Mouse (Mus musculus) ES-CJ7 (cell line): ENCODE results near the gene Efcab12.

ENCODE experiments used
- DNase-seq: peaks from one replicate; pipeline ENCODE4 v3.0.0; 2011; ENCODE audit warnings: low read depth, low spot score

Gene Efcab12

GRCm38 (mm10) chr6:115792691-115793215 lies 45.5 kb downstream of the Efcab12 start:
- DNase-seq: no peak

DNA sequence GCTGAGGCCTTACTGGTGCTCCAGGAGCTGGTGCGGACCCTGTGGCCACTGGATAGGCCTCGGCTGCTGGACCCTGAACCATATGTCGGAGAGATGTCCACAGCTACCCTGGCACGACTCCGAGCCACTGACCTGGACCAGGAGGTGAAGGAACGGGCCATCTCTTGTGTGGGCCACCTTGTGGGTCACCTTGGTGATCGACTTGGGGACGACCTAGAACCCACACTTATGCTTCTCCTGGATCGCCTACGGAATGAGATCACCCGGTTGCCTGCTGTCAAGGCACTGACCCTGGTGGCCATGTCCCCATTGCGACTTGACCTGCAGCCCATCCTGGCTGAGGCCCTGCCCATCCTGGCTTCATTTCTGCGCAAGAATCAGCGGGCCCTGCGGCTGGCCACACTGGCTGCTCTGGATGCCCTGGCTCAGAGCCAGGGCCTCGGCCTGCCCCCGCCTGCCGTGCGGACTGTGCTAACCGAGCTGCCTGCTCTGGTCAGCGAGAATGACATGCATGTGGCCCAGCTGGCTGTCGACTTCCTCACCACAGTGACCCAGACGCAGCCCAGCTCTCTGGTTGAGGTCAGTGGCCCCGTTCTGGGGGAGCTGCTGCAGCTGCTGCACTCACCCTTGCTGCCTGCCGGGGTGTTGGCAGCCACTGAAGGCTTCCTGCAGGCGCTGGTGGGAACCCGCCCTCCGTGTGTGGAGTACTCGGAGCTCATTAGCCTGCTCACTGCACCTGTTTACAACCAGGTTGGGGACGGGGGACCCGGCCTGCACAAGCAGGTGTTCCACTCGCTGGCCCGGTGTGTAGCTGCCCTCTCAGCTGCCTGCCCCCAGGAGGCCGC lies 46.1 kb downstream of the Efcab12 start:
- DNase-seq: no peak

GRCm38 (mm10) chr6:115791016-115791415 lies 47.2 kb downstream of the Efcab12 start:
- peak; percentile 50 for DNase-seq

DNA sequence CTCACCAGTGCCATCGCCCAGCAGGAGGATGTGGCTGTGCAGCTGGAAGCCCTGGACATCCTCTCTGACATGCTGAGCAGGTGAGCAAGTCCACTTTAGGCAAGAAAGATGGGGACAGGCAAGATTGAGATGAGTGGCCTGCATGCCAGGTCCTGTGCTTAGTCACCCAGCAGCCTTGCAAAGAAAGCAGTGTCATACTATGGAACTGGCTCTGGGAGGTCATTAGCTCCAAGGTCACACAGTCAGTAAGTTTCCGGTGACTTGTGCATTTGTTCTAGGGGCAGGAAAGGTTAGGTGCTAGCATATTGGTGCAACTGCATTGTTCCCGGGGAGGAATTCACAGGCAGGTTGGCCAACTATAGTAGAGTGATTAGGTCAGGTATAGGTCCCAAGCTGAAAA lies 55.4 kb downstream of the Efcab12 start:
- DNase-seq: peak; percentile 40

GRCm38 (mm10) chr6:115776363-115776762 lies 61.8 kb downstream of the Efcab12 start:
- no peak for DNase-seq

DNA sequence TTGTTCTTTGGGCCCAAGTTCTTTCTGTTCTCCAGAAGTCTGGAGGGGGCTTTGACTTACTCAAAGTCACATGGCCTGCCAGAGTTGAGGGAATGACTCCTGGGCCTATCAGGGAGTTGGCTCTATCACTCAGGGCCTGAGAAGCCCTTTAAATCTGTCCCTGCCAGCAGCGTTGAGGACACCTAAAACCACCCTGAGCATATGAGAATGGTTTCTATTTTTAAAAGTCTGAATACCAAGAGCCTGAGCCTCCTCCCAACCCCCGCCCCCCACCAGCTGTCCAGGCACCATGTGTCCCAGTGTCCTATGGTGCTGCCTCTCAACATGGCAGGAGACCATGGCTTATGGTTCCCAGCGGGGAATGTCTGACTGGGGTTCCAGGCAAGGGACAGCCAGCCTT lies 62.4 kb downstream of the Efcab12 start:
- no peak for DNase-seq

DNA sequence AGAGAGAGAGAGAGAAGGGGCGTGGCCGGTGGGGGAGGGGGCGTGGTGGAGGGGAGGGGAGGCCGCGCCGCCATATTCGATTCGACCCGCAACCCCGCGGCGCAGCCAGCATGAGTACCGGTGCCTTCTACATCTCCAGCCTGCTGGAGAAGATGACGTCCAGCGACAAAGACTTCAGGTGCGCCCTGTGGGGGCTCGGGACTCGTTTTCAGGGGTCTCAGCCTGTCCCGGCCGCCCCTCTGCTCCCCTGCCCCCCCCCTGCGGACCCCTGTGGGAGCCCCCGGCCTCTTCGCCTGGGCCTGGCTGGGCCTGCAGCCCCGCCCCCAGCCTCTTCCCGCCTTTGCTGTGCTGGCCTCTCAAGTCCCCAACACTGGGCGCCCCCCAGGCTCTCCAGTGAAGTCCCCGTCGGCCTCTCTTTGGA lies 63.7 kb downstream of the Efcab12 start, which contains the start of gene Cand2:
TSS of gene Cand2 (plus strand) at position 38 of the 421 bp plus-strand sequence.
- peak; percentile 67 for DNase-seq

- DNase-seq: peak; percentile 72
Observed at GRCm38 (mm10) chr6:115773966-115774413, 64.2 kb downstream of the Efcab12 start.

DNA sequence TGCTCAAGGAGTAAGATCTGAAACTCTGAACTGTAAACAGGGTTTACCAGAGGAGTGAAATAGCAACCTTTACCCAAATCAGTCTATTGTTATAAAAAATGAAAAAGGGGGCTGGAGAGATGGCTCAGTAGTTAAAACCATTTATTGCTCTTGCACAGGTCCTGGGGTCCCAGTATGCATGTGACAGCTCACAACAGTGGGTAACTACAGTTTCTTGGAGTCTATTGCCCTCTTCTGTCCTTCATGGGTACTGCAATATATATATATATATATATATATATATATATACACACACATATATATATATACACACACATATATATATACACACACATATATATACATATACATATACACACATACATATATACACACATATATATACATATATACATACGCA lies 65.6 kb downstream of the Efcab12 start:
- DNase-seq: peak; percentile 70

GRCm38 (mm10) chr6:115772201-115772600 lies 66.0 kb downstream of the Efcab12 start:
- DNase-seq: peak; percentile 47

- no peak for DNase-seq
Observed at GRCm38 (mm10) chr6:115770852-115771251, 67.4 kb downstream of the Efcab12 start.

DNA sequence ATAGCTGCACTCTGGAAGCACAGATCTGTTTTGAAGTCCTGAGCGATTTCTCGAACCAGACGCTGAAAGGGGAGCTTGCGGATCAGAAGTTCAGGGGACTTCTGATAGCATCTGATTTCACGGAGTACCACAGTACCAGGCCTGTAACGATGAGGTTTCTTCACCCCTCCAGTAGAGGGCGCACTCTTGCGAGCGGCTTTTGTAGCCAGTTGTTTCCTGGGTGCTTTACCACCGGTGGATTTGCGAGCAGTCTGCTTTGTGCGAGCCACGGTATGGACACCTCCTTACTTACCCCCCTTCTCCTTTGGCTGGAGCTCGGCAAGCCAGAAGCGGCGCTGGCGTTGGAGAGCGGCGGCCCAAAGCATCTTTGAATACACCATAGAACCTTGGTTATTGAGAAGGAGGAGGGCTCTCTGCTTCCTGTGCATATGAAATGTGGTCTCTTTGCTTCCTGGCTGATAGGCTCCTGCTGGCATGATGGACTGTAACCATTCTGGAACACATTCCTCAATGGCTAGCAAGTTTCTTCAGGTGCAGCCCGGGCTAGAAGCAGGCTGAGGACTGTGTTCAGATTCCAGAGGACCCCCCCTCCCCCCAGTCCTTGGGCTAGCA lies 68.0 kb downstream of the Efcab12 start:
- peak; percentile 41 for DNase-seq

DNA sequence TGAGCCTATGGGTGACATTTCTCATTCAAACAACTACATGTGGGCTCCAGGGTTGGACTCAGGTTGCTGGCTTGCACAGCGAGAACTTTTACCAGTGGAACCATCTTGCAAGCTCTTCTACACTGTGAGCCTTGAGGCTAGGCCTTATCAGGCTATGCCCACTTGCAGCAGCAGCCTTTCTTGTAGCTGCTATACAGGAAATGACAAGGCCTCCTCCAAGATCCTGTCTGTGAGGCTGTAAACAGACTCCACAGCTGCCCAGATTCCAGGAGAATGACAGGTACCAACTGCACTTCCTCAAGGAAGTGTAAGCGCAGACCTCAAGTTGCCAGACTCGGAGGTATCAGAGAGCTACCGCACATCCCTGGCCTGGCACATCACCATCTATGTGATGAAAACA lies 70.0 kb downstream of the Efcab12 start:
- no peak for DNase-seq

DNA sequence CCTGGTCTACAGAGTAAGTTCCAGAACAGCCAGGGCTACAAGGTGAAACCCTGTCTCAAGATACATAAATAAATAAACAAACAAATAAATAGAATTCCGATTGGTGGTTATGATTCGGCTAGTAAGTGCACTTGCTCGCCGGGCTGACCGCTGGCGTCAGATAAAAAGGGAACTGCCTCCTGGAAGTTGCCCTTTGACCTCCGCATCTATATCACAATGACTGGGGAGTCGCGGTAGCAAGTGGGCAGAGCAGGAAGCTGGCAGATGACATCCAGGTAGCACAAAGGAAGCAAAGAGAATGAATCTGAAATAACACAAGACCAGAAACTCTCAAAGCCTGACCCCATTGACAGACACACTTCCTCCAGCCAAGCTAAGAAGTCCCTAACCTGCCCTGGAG lies 70.9 kb downstream of the Efcab12 start:
- DNase-seq: no peak

- DNase-seq: peak; percentile 97
Observed at GRCm38 (mm10) chr6:115764179-115764578, 74.0 kb downstream of the Efcab12 start.

DNA sequence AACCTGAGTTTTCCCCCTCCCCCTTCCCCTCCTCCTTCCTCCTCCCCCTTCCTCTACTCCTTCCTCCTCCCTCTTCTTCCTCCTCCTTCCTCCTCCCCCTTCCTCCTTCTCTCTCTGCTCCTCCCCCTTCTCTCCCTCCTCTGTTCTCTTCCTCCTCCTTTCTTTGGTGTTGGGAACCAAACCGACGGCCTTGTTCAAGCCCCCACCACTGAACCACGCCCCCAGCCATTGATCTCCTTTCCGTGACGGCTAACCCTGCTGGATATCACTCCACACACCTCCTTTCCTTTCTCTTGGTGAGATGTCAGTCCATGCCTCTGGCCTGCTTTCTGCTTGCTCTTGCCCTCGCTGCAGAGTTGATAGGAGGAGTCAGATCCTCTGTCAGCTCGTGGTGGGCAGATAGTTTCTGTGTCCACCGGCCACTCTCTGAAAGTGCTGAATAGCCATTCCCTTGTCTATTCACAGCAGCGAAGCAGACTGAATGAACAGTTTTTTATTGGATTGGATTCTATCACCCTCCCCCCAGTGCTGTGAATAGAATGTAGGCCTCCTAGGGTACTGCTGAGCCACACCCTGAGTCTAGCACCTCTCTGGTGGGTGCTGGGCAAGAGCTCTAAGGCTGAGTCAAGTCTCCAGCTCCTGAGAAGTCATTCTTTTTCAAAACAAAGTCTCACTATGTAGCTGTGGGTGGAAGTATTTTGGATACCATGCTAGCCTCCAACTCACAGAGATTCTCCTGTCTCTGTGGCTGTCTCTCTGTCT lies 76.0 kb downstream of the Efcab12 start, which contains the start of gene Tmem40:
TSS of gene Tmem40 (minus strand) at position 416 of the 762 bp plus-strand sequence.
- peak; percentile 93 for DNase-seq

DNA sequence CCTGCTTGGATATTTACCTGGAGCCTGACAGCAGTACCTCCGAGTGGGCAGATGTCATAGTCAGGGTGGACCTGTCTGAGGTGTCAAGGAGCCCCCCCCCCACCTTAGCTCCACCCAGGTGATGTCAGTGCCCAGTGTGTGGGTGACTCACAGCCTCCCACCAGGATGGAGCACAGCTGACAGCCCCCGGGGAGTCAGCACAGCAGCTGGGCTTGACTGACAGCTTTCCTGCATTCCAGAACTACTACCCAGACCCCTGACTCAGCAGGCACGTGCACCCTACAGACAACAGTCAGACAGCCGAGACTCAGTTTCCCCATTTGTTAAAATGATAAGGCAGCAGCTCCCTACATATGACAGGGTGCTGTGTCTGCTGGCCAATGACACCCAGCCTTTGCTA lies 77.2 kb downstream of the Efcab12 start:
- DNase-seq: no peak
